Mouse (Mus musculus): ENCODE results near the gene Pitx2. TPM values are rescaled to one million over a fixed set of nuclear protein-coding genes. Genes with fewer than 3 reads are reported as not detected.

The Pitx2 gene
- polyA plus RNA-seq, 2 experiments = 11.9 to 13.3 TPM

DNA sequence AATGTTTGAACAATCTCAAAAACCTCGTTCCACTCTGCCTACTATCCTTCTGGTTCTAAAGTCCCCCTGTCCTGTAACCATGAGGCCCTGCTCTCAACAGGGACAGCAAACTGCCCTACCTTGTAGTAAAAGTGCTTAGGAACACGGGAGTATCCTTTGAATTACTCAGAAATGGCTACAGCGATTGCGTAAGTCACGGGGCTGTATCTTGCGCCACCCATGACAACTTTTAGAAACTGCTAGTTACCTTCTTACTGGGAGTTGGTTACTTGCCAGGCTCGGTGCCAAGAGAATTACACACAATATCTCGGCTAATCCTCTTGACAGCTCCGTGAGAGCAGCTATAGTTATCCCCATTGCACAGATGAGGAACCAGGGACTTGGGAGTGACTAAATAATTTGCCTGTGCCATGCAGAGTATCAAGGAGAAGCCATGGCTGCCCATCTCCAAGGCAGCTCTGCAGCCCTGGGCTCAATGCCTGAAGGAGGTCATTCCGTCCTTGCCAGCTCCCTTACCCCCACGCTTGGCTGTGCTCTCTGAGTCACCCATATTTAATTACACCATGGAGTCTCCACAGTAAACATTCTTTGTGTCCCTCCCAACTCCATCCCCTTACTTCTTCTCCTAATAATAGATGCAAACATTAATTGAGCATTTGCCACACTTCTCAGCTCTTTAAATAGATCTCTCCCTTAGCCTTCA is 38.2 kb upstream of the Pitx2 start:
- Histone ChIP-seq H3K9me3 (ENCODE audit: control insufficient read depth, low read length) (no peaks in the 10 kb centered on the region), H3K27me3 (ENCODE audit: control insufficient read depth, insufficient read depth, low read length) (no peaks in the 10 kb centered on the region), H3K27ac (replicated peaks; ENCODE audit: low read depth, low read length) (no peak overlapping the region), H3K9ac (ENCODE audit: low read depth, low read length, severe bottlenecking) (no peak overlapping the region), H3K36me3 (ENCODE audit: control insufficient read depth, insufficient read depth, low read length) (no peaks in the 10 kb centered on the region), H3K4me1 (ENCODE audit: control insufficient read depth, insufficient read depth, low read length) (0 out of 2 replicates have a peak, but pooled peaks cover 4% of the 10 kb centered on the region), H3K4me2 (replicated peaks; ENCODE audit: low read depth, low read length, severe bottlenecking) (no peak overlapping the region), H3K4me3 (replicated peaks; ENCODE audit: low read length) (no peak overlapping the region)
- WGBS = 78% methylated on average over 11 of the region's 11 CpGs
- DNase-seq (ENCODE audit: low spot score) = no peak
- no peak for TF ChIP-seq POLR2A (IDR thresholded peaks at IDR 0.05; ENCODE audit: borderline replicate concordance, extremely low read depth, insufficient read depth, insufficient read length)
- no peak for ATAC-seq (ENCODE audit: low FRiP score, low read depth)

- Histone ChIP-seq H3K4me2 (replicated peaks; ENCODE audit: low read depth, low read length, severe bottlenecking) (no peak overlapping the region), H3K9me3 (ENCODE audit: control insufficient read depth, low read length) (no peaks in the 10 kb centered on the region), H3K9ac (ENCODE audit: low read depth, low read length, severe bottlenecking) (no peak overlapping the region), H3K4me3 (replicated peaks; ENCODE audit: low read length) (no peak overlapping the region), H3K36me3 (ENCODE audit: control insufficient read depth, insufficient read depth, low read length) (no peaks in the 10 kb centered on the region), H3K27ac (replicated peaks; ENCODE audit: low read depth, low read length) (no peak overlapping the region), H3K27me3 (ENCODE audit: control insufficient read depth, insufficient read depth, low read length) (no peaks in the 10 kb centered on the region), H3K4me1 (ENCODE audit: control insufficient read depth, insufficient read depth, low read length) (no peaks in the 10 kb centered on the region)
- ATAC-seq (ENCODE audit: low FRiP score, low read depth) (no peak), DNase-seq (ENCODE audit: low spot score) (no peak)
- TF ChIP-seq POLR2A (IDR thresholded peaks at IDR 0.05; ENCODE audit: borderline replicate concordance, extremely low read depth, insufficient read depth, insufficient read length) = no peak
- 85% methylated on average over 1 of the region's 1 CpGs for WGBS
Observed at GRCm38 (mm10) chr3:129164246-129164645, 35.4 kb upstream of the Pitx2 start.

GRCm38 (mm10) chr3:129165715-129166114 is 34.0 kb upstream of the Pitx2 start:
- Histone ChIP-seq H3K4me3 (replicated peaks; ENCODE audit: low read length) (no peak overlapping the region), H3K9me3 (ENCODE audit: control insufficient read depth, low read length) (no peaks in the 10 kb centered on the region), H3K27me3 (ENCODE audit: control insufficient read depth, insufficient read depth, low read length) (no peaks in the 10 kb centered on the region), H3K9ac (ENCODE audit: low read depth, low read length, severe bottlenecking) (no peak overlapping the region), H3K4me1 (ENCODE audit: control insufficient read depth, insufficient read depth, low read length) (no peaks in the 10 kb centered on the region), H3K36me3 (ENCODE audit: control insufficient read depth, insufficient read depth, low read length) (no peaks in the 10 kb centered on the region), H3K4me2 (replicated peaks; ENCODE audit: low read depth, low read length, severe bottlenecking) (no peak overlapping the region), H3K27ac (replicated peaks; ENCODE audit: low read depth, low read length) (no peak overlapping the region)
- no peak for TF ChIP-seq POLR2A (IDR thresholded peaks at IDR 0.05; ENCODE audit: borderline replicate concordance, extremely low read depth, insufficient read depth, insufficient read length)
- 82% methylated on average over 8 of the region's 8 CpGs for WGBS
- ATAC-seq (ENCODE audit: low FRiP score, low read depth) (no peak), DNase-seq (ENCODE audit: low spot score) (no peak)

GRCm38 (mm10) chr3:129166684-129167083 is 33.0 kb upstream of the Pitx2 start:
- WGBS = 8% methylated on average over 6 of the region's 6 CpGs
- no peak for DNase-seq (ENCODE audit: low spot score)
- H3K9me3 ChIP-seq (ENCODE audit: control insufficient read depth, low read length) = no peaks in the 10 kb centered on the region
- H3K4me3 ChIP-seq (replicated peaks; ENCODE audit: low read length) = no peak overlapping the region
- no peak for TF ChIP-seq POLR2A (IDR thresholded peaks at IDR 0.05; ENCODE audit: borderline replicate concordance, extremely low read depth, insufficient read depth, insufficient read length)
- H3K9ac ChIP-seq (ENCODE audit: low read depth, low read length, severe bottlenecking) = no peak overlapping the region
- no peaks in the 10 kb centered on the region for H3K36me3 ChIP-seq (ENCODE audit: control insufficient read depth, insufficient read depth, low read length)
- H3K4me2 ChIP-seq (replicated peaks; ENCODE audit: low read depth, low read length, severe bottlenecking) = no peak overlapping the region
- H3K4me1 ChIP-seq (ENCODE audit: control insufficient read depth, insufficient read depth, low read length) = no peaks in the 10 kb centered on the region
- H3K27ac ChIP-seq (replicated peaks; ENCODE audit: low read depth, low read length) = no peak overlapping the region
- no peak for ATAC-seq (ENCODE audit: low FRiP score, low read depth)
- no peaks in the 10 kb centered on the region for H3K27me3 ChIP-seq (ENCODE audit: control insufficient read depth, insufficient read depth, low read length)

GRCm38 (mm10) chr3:129170416-129170815 is 29.3 kb upstream of the Pitx2 start:
- Histone ChIP-seq H3K36me3 (ENCODE audit: control insufficient read depth, insufficient read depth, low read length) (no peaks in the 10 kb centered on the region), H3K27ac (replicated peaks; ENCODE audit: low read depth, low read length) (no peak overlapping the region), H3K9me3 (ENCODE audit: control insufficient read depth, low read length) (no peaks in the 10 kb centered on the region), H3K4me1 (ENCODE audit: control insufficient read depth, insufficient read depth, low read length) (no peaks in the 10 kb centered on the region), H3K27me3 (ENCODE audit: control insufficient read depth, insufficient read depth, low read length) (no peaks in the 10 kb centered on the region), H3K4me2 (replicated peaks; ENCODE audit: low read depth, low read length, severe bottlenecking) (no peak overlapping the region), H3K4me3 (replicated peaks; ENCODE audit: low read length) (no peak overlapping the region), H3K9ac (ENCODE audit: low read depth, low read length, severe bottlenecking) (no peak overlapping the region)
- 67% methylated on average over 7 of the region's 7 CpGs for WGBS
- no peak for DNase-seq (ENCODE audit: low spot score)
- no peak for ATAC-seq (ENCODE audit: low FRiP score, low read depth)
- no peak for TF ChIP-seq POLR2A (IDR thresholded peaks at IDR 0.05; ENCODE audit: borderline replicate concordance, extremely low read depth, insufficient read depth, insufficient read length)

All from limb, embryonic 14.5 days (tissue).